Mouse (Mus musculus): ENCODE measurements around the gene Zbtb9. TPM values are rescaled to one million over a fixed set of nuclear protein-coding genes. Genes with fewer than 3 reads are reported as not detected.
"Not testable (repeated sequence)": the region's sequence is repeated elsewhere in the genome, so short reads cannot be mapped to it uniquely, and the experiment has no call there.

Gene Zbtb9
- 4.5 and 4.7 TPM in 2 replicates for total RNA-seq (2015)
- total RNA-seq (2017), result 13.3 and 14.4 TPM in 2 replicates

- ATAC-seq (ENCODE audit: poor library complexity, severe bottlenecking), result peak; percentile 99
Observed at GRCm38 (mm10) chr17:26972703-26973574, at the start of gene Zbtb9. Gene Zbtb9, plus strand, starts transcription at chr17:26973167.

DNA sequence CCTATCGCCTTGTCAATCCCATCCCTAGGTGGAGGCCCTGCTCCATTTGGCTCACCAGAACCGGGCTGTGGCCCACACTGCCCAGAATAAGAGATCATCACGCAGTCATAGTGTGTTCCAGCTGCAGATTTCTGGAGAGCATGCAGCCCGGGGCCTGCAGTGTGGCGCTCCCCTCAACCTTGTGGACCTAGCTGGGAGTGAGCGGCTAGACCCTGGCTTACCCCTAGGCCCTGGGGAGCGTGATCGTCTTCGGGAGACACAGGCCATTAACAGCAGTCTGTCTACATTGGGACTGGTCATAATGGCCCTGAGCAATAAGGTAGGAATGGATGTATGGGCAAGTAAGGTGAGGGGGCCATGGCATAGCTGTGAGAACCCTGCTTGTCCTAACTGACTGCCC, 47.6 kb upstream of the Zbtb9 start:
- ATAC-seq (ENCODE audit: poor library complexity, severe bottlenecking), result not testable (repeated sequence)

GRCm38 (mm10) chr17:26931795-26932194, 41.2 kb upstream of the Zbtb9 start:
- peak; percentile 36 for ATAC-seq (ENCODE audit: poor library complexity, severe bottlenecking)

DNA sequence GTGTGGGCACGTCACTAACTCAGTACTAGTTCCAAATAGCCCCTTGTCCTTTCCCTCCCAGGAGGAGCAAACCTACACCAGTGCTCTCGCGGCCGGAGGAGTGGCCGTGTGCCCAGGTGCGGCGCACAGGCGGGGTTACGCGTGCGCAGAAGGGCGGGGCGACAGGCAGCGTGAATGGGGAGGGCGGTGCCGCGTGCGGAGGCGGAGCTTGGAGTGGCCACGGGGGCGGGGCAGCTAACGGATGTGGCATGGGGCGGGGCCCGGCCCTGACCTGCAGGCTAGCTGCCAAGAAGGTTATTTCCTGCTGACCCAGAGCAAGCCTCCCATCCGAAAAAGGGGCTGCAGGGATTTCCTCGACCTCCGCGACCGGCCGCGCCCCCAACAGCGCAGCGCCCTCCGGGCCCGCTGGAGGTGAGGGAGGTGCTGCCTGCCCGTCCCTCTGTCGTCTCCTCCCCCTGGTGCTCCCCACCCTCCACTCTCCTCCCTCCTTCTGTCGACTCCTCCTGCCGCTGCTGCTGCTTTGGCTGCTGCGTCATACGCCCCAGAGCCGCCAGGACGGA, 40.0 kb upstream of the Zbtb9 start, which contains the start of gene Phf1:
Gene Phf1 (plus strand): TSS at position 214 of the 560 bp plus-strand sequence.
- peak; percentile 98 for ATAC-seq (ENCODE audit: poor library complexity, severe bottlenecking)

- ATAC-seq (ENCODE audit: poor library complexity, severe bottlenecking), result peak; percentile 14; the same call in 1 of the 2 replicates
Observed at GRCm38 (mm10) chr17:26933419-26933818, 39.5 kb upstream of the Zbtb9 start.

DNA sequence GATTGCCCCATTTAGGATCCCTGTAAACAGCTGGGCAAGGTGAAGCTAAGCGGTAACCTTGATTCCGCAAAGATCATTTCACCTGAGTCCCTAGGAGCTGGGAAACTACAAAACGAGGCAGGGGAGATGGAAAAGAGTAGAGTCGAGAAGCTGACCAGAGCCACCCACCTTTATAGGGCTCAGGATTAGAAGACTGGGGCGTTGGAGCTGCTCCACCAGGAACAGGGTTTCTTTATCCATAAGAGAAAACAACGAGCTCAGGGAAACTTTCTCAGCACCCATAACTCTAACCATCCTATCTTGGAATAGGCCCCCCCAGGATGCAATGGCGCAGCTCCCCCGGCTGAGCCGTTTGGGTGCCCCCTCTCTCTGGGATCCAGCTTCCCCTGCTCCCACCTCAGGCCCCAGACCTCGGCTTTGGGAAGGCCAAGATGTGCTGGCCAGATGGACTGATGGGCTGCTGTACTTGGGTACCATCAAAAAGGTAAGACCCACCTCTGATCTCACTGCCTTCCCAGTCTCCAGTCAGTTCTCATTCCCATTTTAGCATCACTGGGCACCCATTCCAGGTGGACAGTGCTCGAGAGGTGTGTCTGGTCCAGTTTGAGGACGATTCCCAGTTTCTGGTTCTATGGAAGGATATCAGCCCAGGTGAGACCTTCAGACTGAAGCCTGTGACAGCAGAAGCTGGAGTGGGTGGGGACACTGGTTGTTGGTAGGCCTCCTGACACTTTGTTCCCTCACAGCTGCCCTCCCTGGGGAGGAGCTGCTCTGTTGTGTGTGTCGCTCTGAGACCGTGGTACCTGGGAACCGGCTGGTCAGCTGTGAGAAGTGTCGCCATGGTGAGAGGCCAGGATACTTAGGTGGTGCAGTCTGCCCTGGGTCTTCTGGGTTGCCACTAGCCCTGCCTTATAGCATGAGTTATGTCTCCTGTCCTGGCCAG, 38.8 kb upstream of the Zbtb9 start:
- no peak for ATAC-seq (ENCODE audit: poor library complexity, severe bottlenecking)

DNA sequence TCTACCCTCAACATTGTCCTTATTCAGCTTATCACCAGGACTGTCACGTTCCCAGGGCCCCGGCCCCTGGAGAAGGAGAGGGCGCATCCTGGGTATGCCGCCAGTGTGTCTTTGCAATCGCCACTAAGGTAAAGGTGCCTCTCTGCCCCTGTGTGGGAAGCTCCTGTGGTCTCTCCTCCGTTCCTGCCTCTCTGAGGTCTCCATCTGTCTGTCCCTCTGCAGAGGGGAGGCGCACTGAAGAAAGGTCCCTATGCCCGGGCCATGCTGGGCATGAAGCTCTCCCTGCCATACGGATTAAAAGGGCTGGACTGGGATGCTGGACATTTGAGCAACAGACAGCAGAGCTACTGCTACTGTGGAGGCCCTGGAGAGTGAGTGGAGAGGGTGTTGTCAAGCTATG, 37.9 kb upstream of the Zbtb9 start:
- ATAC-seq (ENCODE audit: poor library complexity, severe bottlenecking), result no peak

DNA sequence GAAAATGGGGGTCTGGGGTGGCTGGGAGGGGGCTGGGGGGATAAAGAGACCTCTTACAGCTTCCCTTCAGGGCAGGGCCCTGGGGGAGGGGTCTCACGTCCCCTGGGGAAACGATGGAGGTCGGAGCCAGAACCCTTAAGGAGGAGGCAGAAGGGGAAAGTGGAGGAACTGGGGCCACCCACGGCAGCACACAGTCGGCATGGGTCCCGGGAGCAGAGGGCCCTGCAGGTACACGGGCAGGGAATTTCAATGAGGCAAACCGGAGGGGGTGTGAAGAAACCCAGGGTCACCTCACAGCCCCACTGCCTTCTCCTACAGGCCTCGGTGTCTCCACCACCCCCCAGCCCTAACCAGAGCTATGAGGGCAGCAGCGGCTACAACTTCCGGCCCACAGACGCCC, 36.5 kb upstream of the Zbtb9 start:
- no peak for ATAC-seq (ENCODE audit: poor library complexity, severe bottlenecking)

DNA sequence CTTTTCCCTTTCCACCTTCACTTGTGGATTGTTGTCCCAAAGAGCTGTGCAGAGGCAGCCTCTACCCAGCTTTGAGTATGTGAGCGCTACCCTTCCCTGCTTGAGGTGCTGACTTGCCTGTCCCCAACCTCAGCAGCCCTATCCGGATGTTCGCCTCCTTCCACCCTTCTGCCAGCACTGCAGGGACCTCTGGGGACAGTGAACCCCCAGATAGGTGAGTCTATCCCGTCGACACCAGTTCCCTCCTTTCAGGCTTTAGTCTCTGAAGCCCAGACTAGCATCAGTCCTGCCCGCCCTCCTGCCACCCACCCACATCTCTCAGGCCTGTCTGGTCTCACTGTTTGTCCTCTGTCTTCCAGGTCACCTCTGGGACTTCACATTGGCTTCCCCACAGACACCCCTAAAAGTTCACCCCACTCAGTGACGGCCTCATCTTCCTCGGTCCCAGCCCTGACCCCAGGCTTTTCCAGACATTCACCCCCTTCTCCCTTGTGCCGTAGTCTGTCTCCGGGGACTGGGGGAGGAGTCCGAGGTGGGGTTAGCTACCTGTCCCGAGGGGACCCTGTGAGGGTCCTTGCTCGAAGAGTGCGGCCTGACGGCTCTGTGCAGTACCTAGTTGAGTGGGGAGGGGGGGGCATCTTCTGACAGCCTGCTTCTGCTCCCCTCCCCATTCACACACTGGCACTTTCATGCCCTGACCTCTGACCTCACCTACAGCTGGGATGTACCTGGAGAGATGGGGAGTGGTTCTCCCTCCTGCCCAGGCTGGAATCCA, 35.9 kb upstream of the Zbtb9 start:
- no peak for ATAC-seq (ENCODE audit: poor library complexity, severe bottlenecking)

GRCm38 (mm10) chr17:26937883-26938695, 34.9 kb upstream of the Zbtb9 start:
- ATAC-seq (ENCODE audit: poor library complexity, severe bottlenecking), result no peak

- 0 out of 2 replicates have a peak, but pooled peaks have one; percentile 4 for ATAC-seq (ENCODE audit: poor library complexity, severe bottlenecking)
Observed at GRCm38 (mm10) chr17:26938731-26939130, 34.2 kb upstream of the Zbtb9 start.

DNA sequence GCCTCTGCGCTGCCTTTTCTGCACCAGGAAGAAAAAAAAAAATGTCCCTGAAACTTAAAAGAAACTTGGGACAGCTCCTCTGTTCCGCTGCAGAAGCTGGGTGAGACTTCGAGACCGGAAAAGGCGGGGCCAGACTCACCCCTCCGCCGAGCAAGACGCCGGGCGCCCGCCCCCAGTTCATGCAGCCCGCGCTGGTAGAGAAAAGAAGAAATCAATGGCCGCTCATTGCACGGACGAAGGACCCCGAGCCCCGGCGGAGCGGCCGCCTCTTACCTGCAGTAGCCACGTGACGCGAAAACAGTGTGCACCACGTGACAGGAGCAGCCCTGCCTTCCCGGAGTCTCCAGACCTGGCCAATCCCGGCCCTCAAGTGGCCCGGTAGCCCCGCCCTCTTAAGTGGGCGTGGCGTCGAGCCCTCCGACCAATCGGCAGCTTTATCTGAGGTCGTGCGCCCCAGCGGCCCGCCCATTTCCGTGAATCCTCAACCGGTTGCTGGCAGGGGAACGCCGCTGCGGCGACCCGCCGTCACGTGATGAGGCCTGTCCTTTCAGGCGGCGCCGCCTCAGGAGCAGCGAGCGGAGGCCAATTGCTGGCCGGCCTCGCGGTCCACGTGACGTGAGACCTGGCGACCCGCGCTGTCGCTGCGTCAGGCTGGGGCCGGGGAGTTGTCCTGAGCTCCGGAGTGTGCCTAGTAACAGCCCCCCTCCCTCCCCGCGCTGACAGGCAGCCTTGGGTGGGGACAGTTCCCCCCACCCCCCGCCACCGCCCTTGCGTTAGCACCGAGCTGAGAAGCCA, 33.6 kb upstream of the Zbtb9 start, which contains the start of gene Cuta:
Gene Cuta (minus strand): TSS at position 392 of the 795 bp plus-strand sequence.
- ATAC-seq (ENCODE audit: poor library complexity, severe bottlenecking), result peak; percentile 96

DNA sequence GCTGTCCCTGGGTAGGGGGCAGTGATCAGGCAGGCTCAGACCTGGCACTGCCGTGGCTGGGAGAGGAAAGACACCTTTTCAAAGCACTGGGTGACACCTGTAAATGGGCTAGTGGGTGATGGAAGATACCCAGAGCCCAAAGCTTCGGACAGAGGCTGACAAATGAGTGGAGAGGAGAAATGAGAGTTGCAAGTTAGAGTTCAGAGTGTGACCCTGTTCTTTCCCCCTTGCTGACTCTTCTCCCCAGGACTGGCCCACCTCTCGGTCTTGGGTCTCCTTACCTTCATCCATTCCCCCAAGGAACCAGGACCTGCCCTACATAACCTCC, 33.0 kb upstream of the Zbtb9 start:
- ATAC-seq (ENCODE audit: poor library complexity, severe bottlenecking), result no peak

- ATAC-seq (ENCODE audit: poor library complexity, severe bottlenecking), result no peak
Observed at GRCm38 (mm10) chr17:26941031-26941789, 31.8 kb upstream of the Zbtb9 start, which contains the start of gene Syngap1. Gene Syngap1, plus strand, starts transcription at chr17:26941253.

DNA sequence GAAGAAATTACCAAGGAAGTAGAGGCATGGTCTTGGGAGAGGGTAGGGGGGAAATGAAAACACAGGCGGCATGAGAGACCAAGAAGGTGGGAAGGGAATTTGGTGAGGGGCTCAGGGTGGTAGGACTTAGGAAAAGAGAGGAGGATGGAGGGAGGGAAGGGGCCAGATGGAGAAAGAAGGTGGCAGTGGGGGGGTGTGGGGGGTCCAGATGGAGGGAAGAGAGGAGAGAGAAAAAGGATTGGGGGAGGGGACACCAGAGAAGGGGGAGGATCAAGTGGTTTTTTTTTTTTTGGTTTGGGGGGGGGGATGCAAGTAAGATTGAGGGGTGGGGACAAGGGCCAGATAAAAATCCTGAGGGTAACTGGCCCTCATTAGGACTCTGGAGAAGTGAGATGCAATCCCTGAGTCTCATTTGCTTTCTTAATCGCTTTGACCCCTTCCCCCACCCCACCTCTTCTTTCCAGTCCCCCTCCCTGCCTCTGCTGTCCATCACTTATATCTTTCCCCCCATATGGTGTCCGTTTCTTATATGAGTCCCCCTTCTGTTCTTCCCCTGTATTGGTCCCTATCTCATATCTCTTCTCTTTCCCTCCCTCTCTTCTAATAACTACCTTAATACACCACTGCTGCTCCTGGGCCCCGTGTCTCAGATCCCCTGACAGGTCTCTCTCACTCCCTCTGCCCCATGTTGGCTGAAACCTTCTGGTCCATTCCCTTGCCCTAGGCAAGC, 31.0 kb upstream of the Zbtb9 start:
- no peak for ATAC-seq (ENCODE audit: poor library complexity, severe bottlenecking)

GRCm38 (mm10) chr17:26945824-26946495, 27.0 kb upstream of the Zbtb9 start:
- ATAC-seq (ENCODE audit: poor library complexity, severe bottlenecking), result no peak

Data from megakaryocyte, adult 5-6 weeks (primary cell).